ENCODE assay signal across 18 mouse cellular contexts in the genomic region with DNA sequence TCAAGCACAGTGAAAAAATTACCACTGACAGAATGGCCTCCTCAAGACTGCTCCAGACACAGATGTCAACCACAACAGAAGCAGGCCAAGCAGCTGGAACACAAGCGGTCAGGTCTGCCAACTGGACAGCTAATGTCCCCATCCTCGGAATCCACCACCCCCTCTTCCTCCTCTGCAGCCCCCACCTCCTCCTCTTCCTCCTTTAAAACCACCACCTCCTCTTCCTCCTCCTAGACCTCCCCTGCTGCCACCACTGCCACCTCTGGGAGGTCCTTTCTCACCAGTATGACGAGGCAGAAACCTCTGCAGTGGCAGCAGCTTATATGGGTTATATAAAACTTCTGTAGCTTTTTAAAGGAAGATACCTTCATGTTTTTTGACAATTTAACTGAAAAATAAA.
"Had no signal": no experiment of that assay in that cellular context is flagged by ENCODE, and none has a peak within 500 bp of the region (broad histone marks: within the 10 kb centered on the region; RNA-seq: fewer than 3 reads in every experiment).

No protein-coding gene starts in this region.

- H3K27ac ChIP-seq: limb, embryonic 10.5 days; limb, embryonic 13.5 days; liver, embryonic 12.5 days; liver, embryonic 15.5 days; macrophage; midbrain, embryonic 12.5 days; neural tube, embryonic 13.5 days; stomach, embryonic 15.5 days had no signal

- DNase-seq: kidney, adult 9 months; kidney, postnatal 14 days; kidney, postnatal 4 days; liver; lung, adult 18-20 months; retina, postnatal 1 day; right cerebral cortex, postnatal 25 days; spleen, adult 18-20 months; thymus, postnatal 25 days had no signal

- H3K27me3 ChIP-seq: limb, embryonic 13.5 days; liver, embryonic 12.5 days; liver, embryonic 15.5 days; midbrain, embryonic 12.5 days; neural tube, embryonic 13.5 days; stomach, embryonic 15.5 days had no signal

- H3K4me3 ChIP-seq: limb, embryonic 10.5 days; limb, embryonic 13.5 days; liver, embryonic 12.5 days; liver, embryonic 15.5 days; midbrain, embryonic 12.5 days; myocyte; neural tube, embryonic 13.5 days; stomach, embryonic 15.5 days had no signal

- H3K9ac ChIP-seq: limb, embryonic 13.5 days; liver, embryonic 12.5 days; liver, embryonic 15.5 days; midbrain, embryonic 12.5 days; neural tube, embryonic 13.5 days; stomach, embryonic 15.5 days had no signal

- H3K4me1 ChIP-seq: limb, embryonic 10.5 days; limb, embryonic 13.5 days; liver, embryonic 12.5 days; liver, embryonic 15.5 days; midbrain, embryonic 12.5 days; neural tube, embryonic 13.5 days; stomach, embryonic 15.5 days had no signal
